Mouse (Mus musculus): ENCODE measurements around the gene Iqschfp. TPM values are rescaled to one million over a fixed set of nuclear protein-coding genes. Genes with fewer than 3 reads are reported as not detected.
"Not testable (repeated sequence)": the region's sequence is repeated elsewhere in the genome, so short reads cannot be mapped to it uniquely, and the experiment has no call there.

The Iqschfp gene
- polyA plus RNA-seq, 1 experiment from 2014 or later, result not detected

DNA sequence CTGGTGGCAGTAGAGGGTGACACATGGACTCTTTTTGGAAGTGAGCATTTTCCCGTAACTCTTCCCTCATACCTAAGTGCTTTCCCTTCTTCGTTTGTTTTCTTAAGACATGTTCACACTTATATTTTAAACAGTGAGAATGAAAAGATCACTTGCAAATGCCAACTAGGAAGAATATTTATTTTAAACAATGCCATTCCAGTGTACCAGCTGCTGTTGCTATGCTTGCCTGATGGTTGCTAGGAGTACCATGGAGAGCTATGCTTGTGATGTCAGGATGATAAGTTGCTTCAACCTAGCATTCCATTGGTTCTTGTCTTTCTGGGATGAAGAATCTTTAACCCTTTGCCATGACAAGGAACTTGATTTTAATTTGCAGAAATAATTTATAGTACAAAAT, 193.0 kb downstream of the Iqschfp start:
- ATAC-seq (ENCODE audit: low read depth), result no peak
- WGBS, result 57% methylated on average over 2 of the region's 2 CpGs
- no peak overlapping the region for H3K9ac ChIP-seq (ENCODE audit: low read length)

GRCm38 (mm10) chr3:68092108-68092507, 200.1 kb downstream of the Iqschfp start:
- H3K4me1 ChIP-seq (replicated peaks; ENCODE audit: control insufficient read depth, insufficient read depth, low read length), result no peaks in the 10 kb centered on the region
- WGBS, result 78% methylated on average over 4 of the region's 4 CpGs
- no peaks in the 10 kb centered on the region for H3K27me3 ChIP-seq (ENCODE audit: control insufficient read depth, insufficient read depth, low read depth, low read length)
- ATAC-seq (ENCODE audit: low read depth), result no peak
- H3K4me2 ChIP-seq (ENCODE audit: low read depth, low read length), result no peak overlapping the region
- no peak overlapping the region for H3K4me3 ChIP-seq (ENCODE audit: low read length)
- no peak overlapping the region for H3K27ac ChIP-seq (ENCODE audit: low read length)
- H3K36me3 ChIP-seq (ENCODE audit: control insufficient read depth, insufficient read depth, low read length), result no peaks in the 10 kb centered on the region
- no peaks in the 10 kb centered on the region for H3K9me3 ChIP-seq (ENCODE audit: control insufficient read depth, low read length)
- no peak overlapping the region for H3K9ac ChIP-seq (ENCODE audit: low read length)

More for the DNA sequence above, 193.0 kb downstream of the Iqschfp start:
- H3K27ac ChIP-seq (ENCODE audit: low read length), result no peak overlapping the region
- H3K4me1 ChIP-seq (replicated peaks; ENCODE audit: control insufficient read depth, insufficient read depth, low read length), result no peaks in the 10 kb centered on the region
- H3K36me3 ChIP-seq (ENCODE audit: control insufficient read depth, insufficient read depth, low read length), result no peaks in the 10 kb centered on the region
- H3K27me3 ChIP-seq (ENCODE audit: control insufficient read depth, insufficient read depth, low read depth, low read length), result no peaks in the 10 kb centered on the region
- no peak overlapping the region for H3K4me3 ChIP-seq (ENCODE audit: low read length)
- no peaks in the 10 kb centered on the region for H3K9me3 ChIP-seq (ENCODE audit: control insufficient read depth, low read length)
- H3K4me2 ChIP-seq (ENCODE audit: low read depth, low read length), result no peak overlapping the region

GRCm38 (mm10) chr3:68096724-68097431, 204.8 kb downstream of the Iqschfp start:
- Histone ChIP-seq H3K4me1 (replicated peaks; ENCODE audit: control insufficient read depth, insufficient read depth, low read length) (no peaks in the 10 kb centered on the region), H3K27ac (ENCODE audit: low read length) (no peak overlapping the region), H3K4me2 (ENCODE audit: low read depth, low read length) (no peak overlapping the region), H3K36me3 (ENCODE audit: control insufficient read depth, insufficient read depth, low read length) (no peaks in the 10 kb centered on the region), H3K27me3 (ENCODE audit: control insufficient read depth, insufficient read depth, low read depth, low read length) (no peaks in the 10 kb centered on the region), H3K4me3 (ENCODE audit: low read length) (no peak overlapping the region), H3K9me3 (ENCODE audit: control insufficient read depth, low read length) (no peaks in the 10 kb centered on the region), H3K9ac (ENCODE audit: low read length) (no peak overlapping the region)
- WGBS, result 55% methylated on average over 4 of the region's 4 CpGs
- no peak for ATAC-seq (ENCODE audit: low read depth)

DNA sequence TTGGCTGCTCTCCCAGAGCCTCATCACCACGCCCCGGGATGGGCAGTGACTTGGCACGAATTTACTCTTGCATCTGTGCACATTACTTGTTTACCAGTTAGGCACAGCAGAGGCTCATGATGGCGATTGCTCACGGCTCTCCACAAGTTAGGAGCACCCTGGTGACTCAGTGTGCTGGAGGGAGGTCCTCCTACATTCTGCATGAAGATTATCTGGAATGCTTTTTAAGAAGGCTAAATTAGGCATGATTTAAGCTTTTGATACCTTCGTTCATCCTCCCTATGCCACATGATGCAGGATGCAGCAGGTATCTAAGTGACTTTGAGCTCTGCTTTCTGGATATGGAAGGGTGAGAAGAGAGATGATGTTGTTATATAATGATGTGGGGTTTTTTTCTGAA, 207.5 kb downstream of the Iqschfp start:
- not testable (repeated sequence) for H3K4me3 ChIP-seq (ENCODE audit: low read length); H3K9ac ChIP-seq (ENCODE audit: low read length); H3K4me2 ChIP-seq (ENCODE audit: low read depth, low read length); H3K27ac ChIP-seq (ENCODE audit: low read length); ATAC-seq (ENCODE audit: low read depth); H3K27me3 ChIP-seq (ENCODE audit: control insufficient read depth, insufficient read depth, low read depth, low read length); H3K9me3 ChIP-seq (ENCODE audit: control insufficient read depth, low read length); H3K36me3 ChIP-seq (ENCODE audit: control insufficient read depth, insufficient read depth, low read length); H3K4me1 ChIP-seq (replicated peaks; ENCODE audit: control insufficient read depth, insufficient read depth, low read length)
- 74% methylated on average over 6 of the region's 6 CpGs for WGBS

- 56% methylated on average over 4 of the region's 4 CpGs for WGBS
- no peak for ATAC-seq (ENCODE audit: low read depth)
Measured at GRCm38 (mm10) chr3:68101343-68101742, 209.3 kb downstream of the Iqschfp start.

DNA sequence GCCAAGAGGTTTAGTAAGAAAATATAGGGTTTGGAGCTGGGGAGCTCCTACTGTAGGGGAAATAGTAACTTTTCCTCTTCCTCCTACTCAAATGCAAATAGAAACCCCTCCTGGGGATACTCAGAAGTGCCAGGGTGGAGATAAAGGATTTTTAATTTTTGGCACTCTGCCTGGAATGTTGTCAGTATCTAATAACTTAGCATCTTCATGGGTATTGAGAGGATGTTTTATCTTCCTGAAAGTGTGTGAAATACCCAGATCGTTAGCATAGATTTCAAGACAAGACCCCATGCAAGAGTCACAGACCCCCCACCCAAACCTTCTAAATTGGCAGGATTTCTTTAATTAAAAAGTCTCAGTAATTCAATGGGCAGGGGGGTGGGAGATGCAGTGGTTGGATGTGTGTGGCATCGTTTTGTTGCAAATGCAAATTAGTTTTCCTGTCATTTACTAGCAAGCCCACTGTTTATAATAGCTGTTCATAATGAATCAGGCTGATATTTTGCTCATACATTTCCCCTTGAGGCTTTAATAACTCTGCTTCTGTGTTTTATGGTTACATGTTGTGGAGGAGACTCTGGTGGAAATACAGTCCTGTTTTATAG, 213.2 kb downstream of the Iqschfp start:
- WGBS, result 73% methylated on average over 2 of the region's 2 CpGs
- no peak for ATAC-seq (ENCODE audit: low read depth)
- no peak overlapping the region for H3K27ac ChIP-seq (ENCODE audit: low read length)
- H3K27me3 ChIP-seq (ENCODE audit: control insufficient read depth, insufficient read depth, low read depth, low read length), result no peaks in the 10 kb centered on the region
- H3K9me3 ChIP-seq (ENCODE audit: control insufficient read depth, low read length), result no peaks in the 10 kb centered on the region
- no peaks in the 10 kb centered on the region for H3K36me3 ChIP-seq (ENCODE audit: control insufficient read depth, insufficient read depth, low read length)
- H3K4me3 ChIP-seq (ENCODE audit: low read length), result no peak overlapping the region
- H3K4me2 ChIP-seq (ENCODE audit: low read depth, low read length), result no peak overlapping the region
- H3K4me1 ChIP-seq (replicated peaks; ENCODE audit: control insufficient read depth, insufficient read depth, low read length), result no peaks in the 10 kb centered on the region
- H3K9ac ChIP-seq (ENCODE audit: low read length), result no peak overlapping the region

More at GRCm38 (mm10) chr3:68101343-68101742, 209.3 kb downstream of the Iqschfp start:
- H3K4me1 ChIP-seq (replicated peaks; ENCODE audit: control insufficient read depth, insufficient read depth, low read length), result no peaks in the 10 kb centered on the region
- H3K9ac ChIP-seq (ENCODE audit: low read length), result no peak overlapping the region
- no peak overlapping the region for H3K4me3 ChIP-seq (ENCODE audit: low read length)
- H3K9me3 ChIP-seq (ENCODE audit: control insufficient read depth, low read length), result no peaks in the 10 kb centered on the region
- no peaks in the 10 kb centered on the region for H3K36me3 ChIP-seq (ENCODE audit: control insufficient read depth, insufficient read depth, low read length)
- no peak overlapping the region for H3K27ac ChIP-seq (ENCODE audit: low read length)
- H3K27me3 ChIP-seq (ENCODE audit: control insufficient read depth, insufficient read depth, low read depth, low read length), result no peaks in the 10 kb centered on the region
- H3K4me2 ChIP-seq (ENCODE audit: low read depth, low read length), result no peak overlapping the region

- no peaks in the 10 kb centered on the region for H3K27me3 ChIP-seq (ENCODE audit: control insufficient read depth, insufficient read depth, low read depth, low read length)
- no peak overlapping the region for H3K4me3 ChIP-seq (ENCODE audit: low read length)
- H3K36me3 ChIP-seq (ENCODE audit: control insufficient read depth, insufficient read depth, low read length), result no peaks in the 10 kb centered on the region
- H3K9ac ChIP-seq (ENCODE audit: low read length), result no peak overlapping the region
- ATAC-seq (ENCODE audit: low read depth), result no peak
- no peaks in the 10 kb centered on the region for H3K9me3 ChIP-seq (ENCODE audit: control insufficient read depth, low read length)
- H3K27ac ChIP-seq (ENCODE audit: low read length), result no peak overlapping the region
- H3K4me2 ChIP-seq (ENCODE audit: low read depth, low read length), result no peak overlapping the region
- no peaks in the 10 kb centered on the region for H3K4me1 ChIP-seq (replicated peaks; ENCODE audit: control insufficient read depth, insufficient read depth, low read length)
- 40% methylated on average over 5 of the region's 5 CpGs for WGBS
Measured at GRCm38 (mm10) chr3:68121338-68121737, 229.3 kb downstream of the Iqschfp start.

GRCm38 (mm10) chr3:68126284-68126856, 234.3 kb downstream of the Iqschfp start:
- H3K4me1 ChIP-seq (replicated peaks; ENCODE audit: control insufficient read depth, insufficient read depth, low read length), result no peaks in the 10 kb centered on the region
- no peaks in the 10 kb centered on the region for H3K36me3 ChIP-seq (ENCODE audit: control insufficient read depth, insufficient read depth, low read length)
- ATAC-seq (ENCODE audit: low read depth), result no peak
- H3K27ac ChIP-seq (ENCODE audit: low read length), result no peak overlapping the region
- no peak overlapping the region for H3K4me3 ChIP-seq (ENCODE audit: low read length)
- no peaks in the 10 kb centered on the region for H3K27me3 ChIP-seq (ENCODE audit: control insufficient read depth, insufficient read depth, low read depth, low read length)
- no peaks in the 10 kb centered on the region for H3K9me3 ChIP-seq (ENCODE audit: control insufficient read depth, low read length)
- H3K4me2 ChIP-seq (ENCODE audit: low read depth, low read length), result no peak overlapping the region
- no peak overlapping the region for H3K9ac ChIP-seq (ENCODE audit: low read length)
- WGBS, result 66% methylated on average over 6 of the region's 6 CpGs

- no peaks in the 10 kb centered on the region for H3K9me3 ChIP-seq (ENCODE audit: control insufficient read depth, low read length)
- no peak for ATAC-seq (ENCODE audit: low read depth)
- H3K4me1 ChIP-seq (replicated peaks; ENCODE audit: control insufficient read depth, insufficient read depth, low read length), result no peaks in the 10 kb centered on the region
- H3K4me3 ChIP-seq (ENCODE audit: low read length), result no peak overlapping the region
- no peaks in the 10 kb centered on the region for H3K36me3 ChIP-seq (ENCODE audit: control insufficient read depth, insufficient read depth, low read length)
- 70% methylated on average over 1 of the region's 1 CpGs for WGBS
- no peak overlapping the region for H3K4me2 ChIP-seq (ENCODE audit: low read depth, low read length)
- H3K9ac ChIP-seq (ENCODE audit: low read length), result no peak overlapping the region
- no peaks in the 10 kb centered on the region for H3K27me3 ChIP-seq (ENCODE audit: control insufficient read depth, insufficient read depth, low read depth, low read length)
- no peak overlapping the region for H3K27ac ChIP-seq (ENCODE audit: low read length)
Measured at GRCm38 (mm10) chr3:68130386-68130785, 238.4 kb downstream of the Iqschfp start.

Data from lung, embryonic 16.5 days (tissue).